Mouse (Mus musculus): ENCODE measurements around the gene Cdpf1.

GRCm38 (mm10) chr15:85766677-85767076, 44.8 kb downstream of the Cdpf1 start:
- TF ChIP-seq CTCF (IDR thresholded peaks at IDR 0.05; ENCODE audit: borderline replicate concordance, control insufficient read depth, extremely low read depth, insufficient read depth, low read length, poor library complexity) (no peak), POLR2A (IDR thresholded peaks at IDR 0.05; ENCODE audit: control insufficient read depth, extremely low read depth, insufficient read depth, low read length, poor library complexity) (no peak)
